Mouse (Mus musculus) urinary bladder, postnatal 4 days (tissue): ENCODE data around the gene Wiz.

Source experiments
- DNase-seq, 2 experiments: peaks; one replicate each; pipeline ENCODE4 v3.0.0; 2021 to 2022; ENCODE audit warnings: low spot score in 2 of 2

The Wiz gene

DNA sequence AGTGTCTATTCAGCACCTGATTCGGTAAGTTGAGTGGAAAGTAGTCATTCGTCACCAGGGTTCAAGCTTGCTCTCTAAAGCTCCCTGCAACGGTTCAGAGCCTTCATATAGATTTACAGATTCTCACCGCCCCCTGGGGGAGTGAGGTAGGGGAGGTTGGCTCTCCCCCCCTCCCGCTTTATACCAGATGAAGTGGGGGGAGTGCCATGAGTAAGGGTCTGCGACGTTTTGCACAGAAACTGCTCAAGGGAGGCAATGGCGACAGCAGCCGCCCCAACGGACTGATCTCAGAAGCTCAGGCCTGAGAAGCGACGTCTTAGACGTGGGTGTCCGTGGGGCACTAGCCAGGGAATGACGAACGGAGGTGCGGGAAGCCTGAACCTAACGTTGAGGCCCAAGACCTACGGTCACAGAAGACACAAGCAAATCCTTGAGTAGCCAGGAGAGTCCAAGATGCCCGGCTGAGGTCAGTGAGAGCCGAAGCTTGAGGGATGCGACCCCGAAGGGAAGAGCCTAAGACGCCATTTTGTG is 39.3 kb downstream of the Wiz start:
- DNase-seq, result no peak

DNA sequence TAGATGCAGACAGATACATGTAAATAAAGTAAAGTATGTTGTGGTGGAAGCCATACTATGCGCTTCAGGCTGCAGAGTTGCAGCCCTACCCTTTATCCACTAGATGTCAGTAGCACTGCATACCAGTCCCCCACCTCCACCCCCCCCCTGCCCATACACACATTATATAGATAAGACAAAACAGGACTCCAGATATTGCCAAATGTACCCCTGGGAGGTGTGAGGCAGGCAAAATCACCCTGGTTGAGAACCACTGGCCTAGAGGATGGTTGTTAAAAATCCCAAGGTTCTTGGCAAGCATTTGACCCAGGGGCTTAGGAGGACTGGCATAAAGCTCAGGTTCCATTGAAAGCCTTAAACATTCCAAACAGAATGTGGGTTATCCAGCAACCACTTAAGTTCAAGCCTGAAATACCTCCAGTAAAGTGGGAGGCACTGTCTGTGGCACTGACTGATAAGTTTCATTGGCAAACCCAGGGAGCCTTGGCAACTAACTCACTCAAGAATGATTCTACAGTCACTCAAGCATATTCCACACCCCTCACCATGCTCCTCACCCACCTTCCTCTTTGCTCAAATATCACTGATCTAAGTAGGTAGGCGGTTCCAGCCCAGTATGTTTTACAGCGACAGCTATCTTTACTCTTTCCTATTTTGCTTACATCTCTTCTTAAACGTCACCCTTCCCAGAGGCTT is 40.1 kb downstream of the Wiz start:
- no peak for DNase-seq

DNA sequence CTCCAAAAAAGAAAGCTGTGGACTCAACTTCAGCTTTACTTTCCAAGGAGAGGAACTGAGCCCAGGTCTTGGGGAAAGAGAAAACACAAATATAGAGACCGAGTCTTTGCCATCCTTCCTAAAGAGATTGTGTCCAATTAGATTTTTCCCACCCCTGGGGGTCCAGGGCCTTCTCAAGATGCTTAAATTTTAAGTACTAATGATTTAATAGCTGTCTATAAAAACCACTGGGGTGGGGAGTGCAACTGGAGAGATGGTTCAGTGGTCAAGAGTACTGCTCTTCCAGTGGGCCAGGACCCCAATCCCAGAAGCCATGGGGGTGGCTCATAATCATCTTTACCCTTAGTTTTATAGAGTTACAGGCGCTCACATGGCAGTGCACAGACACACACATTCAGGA is 40.8 kb downstream of the Wiz start:
- DNase-seq, result no peak

DNA sequence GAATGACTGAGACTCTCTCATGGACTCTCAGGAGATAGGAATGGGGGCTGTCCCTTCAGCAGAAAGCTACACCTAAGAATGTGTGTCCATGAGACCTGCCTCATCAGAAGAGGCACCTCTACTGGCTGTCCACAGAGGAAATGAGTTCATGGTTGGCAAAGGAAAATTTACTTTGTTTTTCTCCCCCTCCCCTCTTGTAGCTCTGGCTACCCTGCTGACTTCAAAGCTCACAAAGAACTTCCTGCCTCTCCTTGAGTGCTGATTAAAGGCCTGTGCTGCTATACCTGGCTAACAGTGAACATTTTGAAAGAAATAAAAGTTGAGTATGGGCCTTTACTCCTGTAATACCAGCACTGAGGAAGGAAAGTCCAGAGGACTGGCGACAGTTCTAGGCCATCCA is 48.1 kb downstream of the Wiz start:
- DNase-seq, result no peak

DNA sequence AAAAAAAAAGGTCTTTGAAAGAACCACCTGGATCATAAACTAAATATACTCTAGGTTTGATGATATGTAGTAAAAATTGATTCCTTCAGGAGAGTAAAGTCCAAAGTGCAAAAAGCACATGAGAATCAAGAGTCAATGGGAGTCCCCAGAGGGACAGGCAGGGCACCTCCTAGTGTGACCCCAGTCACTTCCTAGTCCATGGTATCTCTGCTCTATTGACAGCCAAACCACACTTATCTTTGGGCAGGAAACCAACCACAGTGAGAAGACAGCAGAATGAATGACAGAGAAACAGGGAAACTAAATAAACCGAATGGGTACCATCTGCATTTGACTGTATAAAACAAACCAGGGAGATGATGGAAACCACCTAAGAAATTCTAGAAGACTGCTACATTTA is 49.1 kb downstream of the Wiz start:
- DNase-seq, result no peak

DNA sequence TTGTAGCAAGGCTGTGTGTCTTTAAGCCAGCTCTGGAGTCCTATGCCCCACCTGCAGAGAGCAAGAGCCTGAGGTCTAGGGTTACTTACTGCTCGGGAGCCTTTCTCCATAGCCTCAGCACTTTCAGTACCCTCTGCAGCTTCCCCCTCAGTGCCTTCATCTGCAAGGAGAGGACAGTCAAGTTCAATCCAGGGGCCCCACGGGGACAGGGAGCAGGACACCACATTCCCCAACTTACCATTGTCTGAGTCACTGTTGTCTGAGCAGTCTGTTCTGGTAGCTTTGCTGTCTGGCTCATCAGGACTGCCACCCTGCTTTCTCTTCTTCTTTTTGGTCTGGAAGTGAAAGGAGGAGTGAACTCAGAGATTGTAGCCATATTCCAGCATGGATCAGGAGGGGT is 53.4 kb downstream of the Wiz start:
- no peak for DNase-seq

DNA sequence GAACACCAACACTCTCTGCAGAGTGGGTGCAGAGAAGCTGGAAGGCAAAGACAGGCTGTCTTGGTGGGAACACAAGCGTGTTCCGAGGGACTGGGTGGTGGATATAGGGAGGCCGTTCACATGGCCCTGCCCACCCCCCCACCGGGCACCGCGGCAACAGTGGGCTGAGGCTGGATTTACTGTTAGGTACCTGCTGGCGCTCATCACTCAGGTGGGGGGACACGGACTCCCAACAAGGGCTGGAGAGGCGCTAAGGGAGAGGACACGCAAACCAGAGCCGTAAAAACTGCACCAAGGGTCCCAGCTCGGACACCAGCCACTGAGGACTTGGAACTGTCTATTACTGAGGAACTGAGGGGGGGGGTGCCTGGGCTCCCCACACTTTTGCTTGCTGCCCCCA is 54.3 kb downstream of the Wiz start:
- no peak for DNase-seq

DNA sequence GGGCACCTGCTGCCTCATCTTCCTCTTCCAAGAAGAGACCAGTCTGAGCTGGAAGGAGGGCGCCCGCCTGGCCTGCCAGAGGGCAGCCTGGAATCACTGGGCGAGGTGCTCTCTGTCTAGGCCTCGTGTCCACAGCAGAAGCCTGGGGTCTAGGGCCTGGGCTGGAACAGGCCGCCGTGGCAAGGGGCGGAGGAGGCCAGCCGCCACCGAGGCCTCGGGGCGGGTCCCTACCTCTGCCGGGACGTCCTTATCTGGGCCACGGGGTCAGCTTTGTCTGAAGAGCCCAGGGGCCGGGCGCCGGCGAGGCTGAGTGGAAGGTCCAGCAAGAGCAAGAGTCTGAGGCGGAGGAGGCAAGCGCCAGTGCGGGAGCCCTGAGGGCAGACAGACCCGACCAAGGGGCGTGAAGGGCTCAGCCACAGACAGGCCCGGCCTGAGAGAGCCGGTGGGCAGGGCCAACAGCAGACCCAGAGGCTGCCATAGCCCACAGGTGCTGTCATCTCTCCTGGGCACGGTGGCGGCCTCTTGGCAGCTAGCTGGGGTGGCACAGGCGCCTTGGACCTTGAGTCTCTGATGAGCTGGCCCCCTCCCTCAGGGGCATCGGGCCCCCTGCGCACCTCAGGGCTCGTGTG is 55.5 kb downstream of the Wiz start:
- DNase-seq, result no peak

DNA sequence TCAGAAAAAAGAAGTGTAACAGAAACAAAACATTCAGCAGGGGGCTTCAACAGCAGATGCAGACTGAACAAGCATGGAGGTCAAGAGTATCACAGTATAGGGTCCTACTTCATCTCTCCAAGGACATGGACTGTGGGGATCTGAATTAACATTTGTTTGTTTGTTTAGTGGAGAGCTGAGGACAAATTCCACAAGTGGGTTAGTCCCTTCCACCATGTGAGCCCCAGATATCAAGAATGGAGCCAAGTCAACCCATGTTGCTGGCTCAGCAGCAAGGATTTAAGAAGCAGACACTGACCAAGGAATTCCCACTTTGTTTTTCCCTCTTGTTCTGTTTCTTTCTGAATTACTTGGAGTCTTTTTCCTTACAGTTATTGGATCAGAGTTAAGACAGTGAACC is 61.7 kb downstream of the Wiz start:
- DNase-seq, result no peak

DNA sequence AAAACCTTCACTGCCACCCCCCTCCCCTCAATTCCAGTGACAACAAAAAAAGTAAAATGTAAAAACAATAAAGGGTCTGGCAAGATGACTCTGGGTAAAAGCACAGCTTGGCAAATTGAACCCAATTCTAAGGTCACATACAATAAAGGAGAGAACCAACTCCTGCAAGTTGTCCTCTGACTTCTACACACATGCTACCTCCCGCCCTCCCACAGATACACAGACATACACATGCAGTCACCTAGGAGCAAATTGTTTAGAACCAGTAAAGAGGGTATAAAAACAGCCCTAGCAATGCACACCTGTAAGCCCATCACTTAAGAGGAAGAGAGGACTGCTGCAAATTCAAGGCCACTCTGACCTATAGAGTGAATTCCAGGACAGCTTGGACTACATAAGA is 66.4 kb downstream of the Wiz start:
- no peak for DNase-seq

DNA sequence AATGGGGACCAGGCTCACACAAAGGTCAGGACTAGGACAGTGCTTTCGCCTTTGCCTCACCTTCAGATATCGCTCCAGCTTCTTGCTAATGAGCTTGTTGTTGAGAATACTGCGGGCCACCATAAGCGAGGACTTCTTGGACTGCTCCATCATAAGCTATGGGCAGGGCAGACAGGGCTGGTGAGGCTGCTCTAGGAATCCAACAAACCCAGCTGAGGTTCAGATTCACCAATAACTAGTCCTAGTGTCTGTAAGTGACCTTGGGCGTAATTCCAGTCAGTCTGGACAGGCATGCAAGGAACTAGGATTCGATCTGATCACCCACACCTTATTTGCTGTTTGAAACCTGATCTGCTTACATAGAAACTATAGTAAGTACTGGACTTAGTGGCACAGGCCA is 67.4 kb downstream of the Wiz start:
- DNase-seq, result no peak

DNA sequence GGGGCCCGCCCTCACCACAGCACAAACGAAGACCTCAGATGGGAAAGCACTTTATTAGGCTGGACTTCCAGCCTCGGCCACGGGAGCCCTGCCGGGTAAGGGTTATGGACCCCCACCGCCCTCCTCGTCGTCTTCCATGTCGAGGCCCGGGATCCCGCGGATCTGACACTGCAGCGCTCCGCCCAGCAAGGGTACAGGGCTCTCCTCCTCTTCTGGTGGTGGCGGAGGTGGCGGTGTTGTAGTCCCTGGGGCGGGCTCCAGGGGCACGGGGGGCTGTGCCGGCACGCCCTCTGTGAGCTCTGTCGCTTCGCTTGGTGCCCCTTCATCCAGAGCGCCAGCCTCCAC is 67.9 kb downstream of the Wiz start:
- DNase-seq, result no peak

DNA sequence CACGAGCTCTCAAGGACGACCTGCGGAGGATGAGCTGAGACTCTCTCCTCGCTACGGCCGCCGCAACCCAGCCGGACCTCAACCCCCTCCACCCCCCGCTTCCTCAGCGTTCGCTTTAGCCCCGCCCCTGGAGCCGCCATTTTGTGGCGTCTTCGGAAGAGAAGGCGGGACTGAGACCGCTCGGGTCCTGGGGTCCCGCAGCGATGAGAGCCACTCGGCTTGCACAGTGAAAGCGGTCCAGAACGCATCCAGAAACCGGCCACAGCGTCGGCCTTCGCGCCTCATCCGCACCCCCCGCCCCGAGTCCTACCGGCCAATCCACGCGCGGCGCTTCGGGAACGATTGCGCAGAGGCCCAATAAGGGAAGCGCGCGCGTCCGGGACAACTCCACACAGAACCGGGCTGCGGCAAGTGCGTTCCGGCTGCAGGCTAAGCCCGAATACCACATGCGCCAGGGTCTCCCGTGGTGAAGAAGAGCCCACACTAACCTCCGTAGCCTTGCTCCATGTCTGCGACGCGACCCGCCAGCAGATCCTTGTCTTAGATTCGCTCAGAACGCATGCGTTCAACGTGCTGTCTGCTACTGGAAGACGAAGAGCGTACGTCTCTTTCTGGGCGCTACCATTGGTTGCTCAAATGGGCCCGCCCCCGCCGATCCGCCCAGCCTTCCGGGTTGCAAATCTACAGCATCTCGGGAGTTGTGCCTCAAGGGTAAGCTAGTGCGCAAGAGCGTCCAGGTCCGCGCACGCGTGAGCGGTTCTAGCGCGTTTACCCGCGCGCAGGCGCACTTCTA is 68.4 kb downstream of the Wiz start, which contains the start of gene Akap8:
Gene Akap8, minus strand, starts transcription at position 642 of the 793 bp plus-strand sequence.
- peak; percentile 96 to 97 for DNase-seq

DNA sequence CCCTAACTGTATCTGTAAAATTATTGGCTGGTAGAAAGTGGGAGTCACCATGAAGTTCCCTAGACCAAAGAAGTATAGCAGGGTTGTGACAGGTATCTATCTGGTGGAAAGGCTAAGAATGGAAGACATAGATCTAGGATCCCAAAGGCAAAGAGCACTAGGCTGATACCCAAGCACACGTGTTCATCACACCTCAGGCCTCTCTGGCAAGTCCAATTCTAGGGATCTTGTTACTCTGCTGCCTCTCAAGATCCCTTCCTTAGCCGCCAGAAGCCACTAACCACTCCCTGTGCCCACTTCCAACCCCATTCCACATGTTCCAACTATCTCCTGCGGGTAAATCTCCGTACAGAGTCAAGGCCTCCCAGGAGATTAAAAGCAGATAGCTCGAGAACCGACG is 69.3 kb downstream of the Wiz start:
- no peak for DNase-seq

DNA sequence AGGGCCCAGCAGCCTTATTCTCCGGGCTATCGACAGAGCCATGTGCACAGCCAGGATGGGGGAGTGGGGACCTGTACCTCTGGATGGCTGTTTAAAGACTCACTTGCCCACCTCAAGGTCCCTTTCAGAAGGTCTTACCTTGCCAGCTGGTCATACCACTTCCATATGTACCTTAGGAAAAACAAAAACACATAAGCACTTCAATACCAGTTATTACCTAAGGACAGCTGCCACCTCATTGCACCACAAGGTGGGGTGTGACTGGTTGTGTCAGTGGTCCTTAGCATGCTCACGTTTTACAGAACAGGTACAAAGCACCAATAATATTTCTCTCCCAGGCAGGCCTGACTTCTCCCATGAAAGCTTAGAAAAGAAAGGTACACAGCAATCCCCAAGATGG is 71.5 kb downstream of the Wiz start:
- no peak for DNase-seq

DNA sequence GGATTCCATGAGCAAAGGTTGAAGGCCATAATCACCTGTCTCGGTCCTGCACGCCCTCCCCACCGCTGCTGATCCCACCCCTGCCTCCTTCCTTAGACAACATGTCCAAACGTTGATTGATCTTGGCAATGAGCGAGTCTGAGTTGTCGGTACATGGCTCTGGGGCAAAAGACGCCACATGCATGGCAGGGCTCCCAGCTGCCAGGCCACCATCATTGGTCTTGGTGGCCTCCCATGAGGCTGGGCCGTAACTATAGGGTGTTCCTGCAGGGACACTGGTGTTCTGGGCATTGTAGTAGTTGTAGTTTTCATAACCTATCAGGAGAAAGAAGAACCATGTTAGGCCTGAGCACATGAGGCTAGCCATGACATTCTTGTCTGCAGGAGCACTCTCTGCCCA is 72.2 kb downstream of the Wiz start:
- DNase-seq, result no peak

DNA sequence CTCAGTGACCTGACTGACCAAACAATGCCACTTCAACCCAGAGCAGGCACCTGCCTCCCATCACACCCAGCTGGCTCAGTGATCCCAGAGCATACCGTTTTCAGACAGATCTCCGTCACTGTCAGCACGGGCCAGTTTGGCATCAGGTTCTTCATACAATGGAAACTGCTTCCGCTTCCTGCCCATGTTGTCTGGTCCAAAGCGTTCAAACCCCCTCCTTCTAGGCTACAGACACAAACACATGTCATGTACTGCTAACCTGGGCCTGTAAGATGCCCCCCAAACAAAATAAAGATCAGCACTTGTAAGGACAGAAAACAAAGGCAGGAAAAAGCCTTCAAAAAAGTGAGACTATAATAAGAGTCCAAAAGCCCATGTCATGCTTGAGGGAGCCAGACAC is 73.7 kb downstream of the Wiz start:
- DNase-seq, result no peak

DNA sequence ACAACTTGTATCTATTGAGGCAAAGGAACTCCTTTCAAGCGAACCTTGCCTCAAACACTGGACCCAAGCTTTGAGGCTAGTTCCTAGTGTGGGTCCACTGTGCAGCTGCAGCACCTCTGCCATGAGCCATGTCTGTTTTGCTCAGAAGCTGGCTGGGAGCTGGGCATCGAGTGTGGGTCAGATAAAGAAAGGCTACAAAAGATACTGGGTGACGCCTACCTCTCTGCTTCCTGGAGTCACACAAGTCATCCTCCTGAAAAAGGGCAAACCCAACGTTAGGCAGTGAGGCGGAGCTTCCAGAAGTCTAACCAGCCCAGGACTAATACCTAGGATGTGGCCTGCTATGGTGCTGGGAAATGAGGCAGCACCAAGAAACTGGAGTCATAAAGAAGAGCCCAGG is 75.3 kb downstream of the Wiz start:
- no peak for DNase-seq

DNA sequence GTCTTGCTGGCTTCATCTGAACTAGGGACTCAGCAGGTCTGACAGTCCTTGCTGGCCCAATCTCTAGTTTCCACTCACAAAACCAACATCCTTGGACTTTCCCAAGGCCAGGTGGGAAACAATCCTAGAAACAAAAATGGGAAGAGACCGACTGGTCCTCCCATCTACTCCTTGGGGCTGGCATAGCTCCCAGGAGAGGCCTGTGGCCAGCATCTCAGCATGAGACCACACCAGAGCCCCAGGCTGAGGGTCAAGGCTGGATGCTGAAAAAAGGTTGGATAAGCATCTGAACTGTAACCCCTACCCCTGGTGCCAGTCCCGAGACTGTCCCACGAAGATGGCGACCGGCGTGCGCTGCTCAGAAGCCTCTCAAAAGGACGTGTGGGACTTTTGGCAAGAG is 76.4 kb downstream of the Wiz start:
- no peak for DNase-seq

DNA sequence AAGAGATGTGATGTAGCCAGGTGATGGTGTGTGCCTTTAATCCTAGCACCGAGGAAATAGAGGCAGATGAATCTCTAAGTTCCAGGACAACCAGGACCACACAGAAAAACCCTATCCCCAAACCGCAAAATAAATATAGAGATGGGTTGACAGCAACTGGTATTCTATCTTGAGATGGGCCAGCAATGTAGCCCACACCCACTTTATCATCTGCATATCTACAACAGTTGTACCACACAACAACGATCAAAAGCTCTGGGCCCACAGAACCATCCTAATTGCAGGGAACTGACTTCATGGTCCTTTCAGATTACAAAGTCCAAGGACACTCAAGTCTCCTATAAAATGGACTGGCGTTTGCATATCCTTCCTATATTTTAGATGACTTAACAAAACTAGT is 81.3 kb downstream of the Wiz start:
- no peak for DNase-seq
